Mouse (Mus musculus): ENCODE measurements around the gene Aff4. TPM values are rescaled to one million over a fixed set of nuclear protein-coding genes. Genes with fewer than 3 reads are reported as not detected.

Aff4 gene
- polyA plus RNA-seq, 1 experiment, result 12.1 TPM

DNA sequence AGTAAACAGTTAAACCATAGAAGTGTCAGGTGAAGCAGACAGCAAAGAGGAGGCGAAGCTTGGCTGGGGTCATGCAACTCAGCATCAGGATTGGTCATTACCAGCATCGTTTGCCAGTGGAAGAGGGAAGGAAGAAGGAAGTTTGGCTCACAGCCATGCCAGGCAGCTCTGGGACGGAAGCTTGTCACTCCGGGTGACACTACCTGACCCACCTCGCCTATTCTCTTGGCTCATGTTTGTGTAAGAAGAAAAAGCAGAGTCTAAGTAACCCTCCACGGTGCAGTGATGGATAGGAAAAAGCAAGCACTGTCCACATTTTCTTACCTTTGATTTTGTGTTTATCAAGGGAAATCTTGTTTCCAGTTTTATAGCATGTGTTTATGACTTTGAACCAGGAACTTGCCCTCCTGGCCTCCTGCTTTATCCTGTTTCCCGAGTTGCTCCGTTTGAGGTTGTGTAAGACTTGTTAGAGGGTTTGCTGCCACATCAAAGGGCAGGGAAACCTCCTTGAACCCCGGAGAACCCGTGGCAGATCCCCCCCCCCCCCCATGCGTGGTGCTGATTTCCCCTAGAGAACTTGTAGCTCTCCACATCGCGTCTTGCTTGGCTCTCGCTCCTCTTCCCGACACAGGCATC lies 99.6 kb downstream of the Aff4 start:
- TF ChIP-seq CTCF (IDR thresholded peaks at IDR 0.05; ENCODE audit: control insufficient read depth, insufficient read depth, insufficient read length) (no peak), MYOD1 (IDR thresholded peaks at IDR 0.05; ENCODE audit: control insufficient read depth, insufficient read length, low read depth) (no peak), MAX (IDR thresholded peaks at IDR 0.05) (no peak), FOSL1 (IDR thresholded peaks at IDR 0.05; ENCODE audit: insufficient read depth, low read length, poor library complexity, severe bottlenecking) (no peak), USF1 (IDR thresholded peaks at IDR 0.05; ENCODE audit: low read depth) (no peak), MYOG (IDR thresholded peaks at IDR 0.05; ENCODE audit: control insufficient read depth, extremely low read depth, insufficient read length) (no peak), CEBPB (IDR thresholded peaks at IDR 0.05; ENCODE audit: low read depth) (no peak)
- Histone ChIP-seq H3K79me2 (ENCODE audit: control insufficient read depth, insufficient read depth) (no peaks in the 10 kb centered on the region), H3K36me3 (ENCODE audit: control insufficient read depth, insufficient read depth) (no peaks in the 10 kb centered on the region), H3K79me3 (ENCODE audit: low read depth) (no peaks in the 10 kb centered on the region), H3ac (ENCODE audit: control insufficient read depth, insufficient read length, low read depth) (no peak overlapping the region), H3K4me3 (ENCODE audit: insufficient read depth, poor library complexity, severe bottlenecking) (no peak overlapping the region), H3K27me3 (ENCODE audit: control insufficient read depth, insufficient read depth, insufficient read length) (peaks cover 10% of the 10 kb centered on the region)

DNA sequence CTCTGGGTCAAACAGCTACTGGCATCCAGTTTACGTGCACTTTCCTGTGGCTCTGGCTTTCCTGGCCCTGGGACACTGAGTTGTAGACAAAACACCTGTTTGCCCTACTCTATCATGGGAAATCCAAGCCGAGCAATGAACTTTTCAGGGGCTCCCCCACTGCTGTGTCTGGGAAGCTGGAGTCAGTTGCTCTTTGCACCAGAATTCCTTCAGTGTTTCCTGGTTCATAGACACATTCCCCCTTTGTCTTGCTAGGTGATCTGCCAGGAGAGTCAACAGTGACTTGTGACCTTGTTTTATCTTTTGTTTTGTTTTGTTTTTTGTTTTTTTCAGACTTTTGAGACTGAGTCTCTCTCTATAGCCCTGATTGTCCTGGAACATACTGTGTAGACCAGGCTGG lies 100.7 kb downstream of the Aff4 start:
- H3K4me3 ChIP-seq (ENCODE audit: insufficient read depth, poor library complexity, severe bottlenecking), result no peak overlapping the region
- no peaks in the 10 kb centered on the region for H3K79me2 ChIP-seq (ENCODE audit: control insufficient read depth, insufficient read depth)
- no peaks in the 10 kb centered on the region for H3K36me3 ChIP-seq (ENCODE audit: control insufficient read depth, insufficient read depth)
- no peak overlapping the region for H3ac ChIP-seq (ENCODE audit: control insufficient read depth, insufficient read length, low read depth)
- TF ChIP-seq FOSL1 (IDR thresholded peaks at IDR 0.05; ENCODE audit: insufficient read depth, low read length, poor library complexity, severe bottlenecking) (no peak), CTCF (IDR thresholded peaks at IDR 0.05; ENCODE audit: control insufficient read depth, insufficient read depth, insufficient read length) (no peak), MAX (IDR thresholded peaks at IDR 0.05) (no peak), CEBPB (IDR thresholded peaks at IDR 0.05; ENCODE audit: low read depth) (no peak), MYOD1 (IDR thresholded peaks at IDR 0.05; ENCODE audit: control insufficient read depth, insufficient read length, low read depth) (no peak), MYOG (IDR thresholded peaks at IDR 0.05; ENCODE audit: control insufficient read depth, extremely low read depth, insufficient read length) (no peak), USF1 (IDR thresholded peaks at IDR 0.05; ENCODE audit: low read depth) (no peak)
- no peaks in the 10 kb centered on the region for H3K79me3 ChIP-seq (ENCODE audit: low read depth)
- peaks cover 10% of the 10 kb centered on the region for H3K27me3 ChIP-seq (ENCODE audit: control insufficient read depth, insufficient read depth, insufficient read length)

- Histone ChIP-seq H3K4me3 (ENCODE audit: insufficient read depth, poor library complexity, severe bottlenecking) (no peak overlapping the region), H3K36me3 (ENCODE audit: control insufficient read depth, insufficient read depth) (no peaks in the 10 kb centered on the region), H3K27me3 (ENCODE audit: control insufficient read depth, insufficient read depth, insufficient read length) (peaks cover 10% of the 10 kb centered on the region), H3ac (ENCODE audit: control insufficient read depth, insufficient read length, low read depth) (no peak overlapping the region), H3K79me3 (ENCODE audit: low read depth) (no peaks in the 10 kb centered on the region), H3K79me2 (ENCODE audit: control insufficient read depth, insufficient read depth) (no peaks in the 10 kb centered on the region)
- TF ChIP-seq CEBPB (IDR thresholded peaks at IDR 0.05; ENCODE audit: low read depth) (no peak), CTCF (IDR thresholded peaks at IDR 0.05; ENCODE audit: control insufficient read depth, insufficient read depth, insufficient read length) (no peak), FOSL1 (IDR thresholded peaks at IDR 0.05; ENCODE audit: insufficient read depth, low read length, poor library complexity, severe bottlenecking) (no peak), MYOD1 (IDR thresholded peaks at IDR 0.05; ENCODE audit: control insufficient read depth, insufficient read length, low read depth) (no peak), MAX (IDR thresholded peaks at IDR 0.05) (no peak)
Observed at GRCm38 (mm10) chr11:53452396-53452795, 101.8 kb downstream of the Aff4 start.

DNA sequence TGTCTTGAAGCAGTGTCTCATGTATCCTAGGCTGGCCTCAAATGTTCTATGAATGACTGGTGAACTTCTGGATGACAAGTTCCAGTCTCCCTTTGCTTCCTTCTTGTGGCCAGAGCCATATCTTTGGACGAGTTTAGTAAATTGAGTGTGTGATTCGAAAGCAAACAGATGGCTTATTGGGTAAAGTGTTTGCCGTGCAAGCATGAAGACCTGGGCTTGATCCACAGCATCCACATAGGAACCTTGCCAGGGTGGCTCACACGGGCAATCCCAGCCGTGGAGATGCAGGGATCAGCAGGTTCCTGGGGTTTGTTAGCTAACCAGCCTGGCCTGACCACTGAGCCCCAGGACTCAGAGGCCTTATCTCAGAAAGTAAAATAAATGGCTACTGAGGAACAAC lies 102.4 kb downstream of the Aff4 start:
- TF ChIP-seq FOSL1 (IDR thresholded peaks at IDR 0.05; ENCODE audit: insufficient read depth, low read length, poor library complexity, severe bottlenecking) (no peak), USF1 (IDR thresholded peaks at IDR 0.05; ENCODE audit: low read depth) (no peak), MAX (IDR thresholded peaks at IDR 0.05) (no peak), MYOD1 (IDR thresholded peaks at IDR 0.05; ENCODE audit: control insufficient read depth, insufficient read length, low read depth) (no peak), CTCF (IDR thresholded peaks at IDR 0.05; ENCODE audit: control insufficient read depth, insufficient read depth, insufficient read length) (no peak), MYOG (IDR thresholded peaks at IDR 0.05; ENCODE audit: control insufficient read depth, extremely low read depth, insufficient read length) (no peak), CEBPB (IDR thresholded peaks at IDR 0.05; ENCODE audit: low read depth) (no peak)
- no peak overlapping the region for H3ac ChIP-seq (ENCODE audit: control insufficient read depth, insufficient read length, low read depth)
- H3K79me2 ChIP-seq (ENCODE audit: control insufficient read depth, insufficient read depth), result no peaks in the 10 kb centered on the region
- H3K36me3 ChIP-seq (ENCODE audit: control insufficient read depth, insufficient read depth), result no peaks in the 10 kb centered on the region
- peaks cover 10% of the 10 kb centered on the region for H3K27me3 ChIP-seq (ENCODE audit: control insufficient read depth, insufficient read depth, insufficient read length)
- no peak overlapping the region for H3K4me3 ChIP-seq (ENCODE audit: insufficient read depth, poor library complexity, severe bottlenecking)
- H3K79me3 ChIP-seq (ENCODE audit: low read depth), result no peaks in the 10 kb centered on the region

DNA sequence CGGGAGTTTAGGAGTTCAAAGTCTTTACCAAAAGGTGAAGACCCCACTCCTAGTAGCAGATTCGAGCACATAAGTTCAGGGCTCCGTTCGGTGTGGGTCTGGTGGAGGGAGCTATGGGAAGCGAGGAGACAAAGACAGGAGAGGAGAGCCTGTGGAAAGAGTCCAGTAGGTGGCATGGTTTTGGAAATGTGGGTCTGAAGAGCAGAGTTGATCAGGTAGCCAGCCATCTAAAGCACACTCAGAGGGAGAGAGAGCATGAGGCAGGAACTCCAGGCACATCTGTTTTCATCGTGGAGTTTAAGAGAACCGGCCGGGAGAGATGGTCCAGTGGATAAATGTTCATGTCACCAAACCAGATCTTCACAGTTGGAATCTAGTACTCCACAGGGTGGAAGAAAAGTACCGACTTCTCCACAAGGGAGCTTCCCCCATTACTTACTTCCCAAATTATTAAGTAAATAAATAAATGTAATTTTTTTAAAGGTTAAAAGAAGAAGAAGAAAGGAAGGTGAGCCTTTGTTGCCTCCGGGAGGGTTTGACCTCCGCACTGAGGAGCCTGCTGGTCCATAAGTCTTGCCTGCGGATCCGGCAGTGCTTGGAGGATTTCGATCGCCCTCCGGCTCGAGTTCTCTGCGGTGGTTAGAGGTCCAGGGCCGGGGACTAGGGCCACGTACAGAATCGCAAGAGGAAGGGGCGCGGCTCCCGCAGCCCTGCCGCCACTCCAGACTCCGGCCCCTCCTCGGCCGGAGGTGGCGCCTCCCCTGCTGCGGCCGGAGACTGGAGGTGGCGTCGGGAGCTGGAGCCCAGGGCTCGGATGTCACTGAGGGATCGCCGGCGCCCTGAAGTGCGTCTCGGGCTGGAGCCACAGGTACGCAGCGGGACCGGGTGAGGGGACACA lies 106.1 kb downstream of the Aff4 start, which contains the start of the genes Gm10447 and Shroom1:
TSS of gene Gm10447 (minus strand) at position 637 of the 898 bp plus-strand sequence.
TSS of gene Shroom1 (plus strand) at position 732 of the 898 bp plus-strand sequence.
- H3K79me2 ChIP-seq (ENCODE audit: control insufficient read depth, insufficient read depth), result no peaks in the 10 kb centered on the region
- H3K36me3 ChIP-seq (ENCODE audit: control insufficient read depth, insufficient read depth), result no peaks in the 10 kb centered on the region
- H3K4me3 ChIP-seq (ENCODE audit: insufficient read depth, poor library complexity, severe bottlenecking), result peak within 1 kb of the TSS; percentile 29
- peak within 1 kb of the TSS; percentile 71 for H3ac ChIP-seq (ENCODE audit: control insufficient read depth, insufficient read length, low read depth)
- H3K79me3 ChIP-seq (ENCODE audit: low read depth), result no peaks in the 10 kb centered on the region
- TF ChIP-seq FOSL1 (IDR thresholded peaks at IDR 0.05; ENCODE audit: insufficient read depth, low read length, poor library complexity, severe bottlenecking), result no peak
- peak; percentile 26 for TF ChIP-seq CTCF (IDR thresholded peaks at IDR 0.05; ENCODE audit: control insufficient read depth, insufficient read depth, insufficient read length)
- H3K27me3 ChIP-seq (ENCODE audit: control insufficient read depth, insufficient read depth, insufficient read length), result no peaks in the 10 kb centered on the region

Measured in C2C12 (cell line).